Mouse (Mus musculus) bone marrow macrophage, adult 2 months (primary cell): ENCODE measurements around the gene Tfpi.

Experiments
- CTCF ChIP-seq: IDR thresholded peaks from 2 replicates; pipeline ENCODE4 v1.5.1; 2012; ENCODE audit warnings: low read depth, mild to moderate bottlenecking, low read length, moderate library complexity
- POLR2A ChIP-seq: IDR thresholded peaks from 2 replicates; pipeline ENCODE4 v1.6.1; 2012; ENCODE audit warnings: mild to moderate bottlenecking, low read depth, low read length, borderline replicate concordance

DNA sequence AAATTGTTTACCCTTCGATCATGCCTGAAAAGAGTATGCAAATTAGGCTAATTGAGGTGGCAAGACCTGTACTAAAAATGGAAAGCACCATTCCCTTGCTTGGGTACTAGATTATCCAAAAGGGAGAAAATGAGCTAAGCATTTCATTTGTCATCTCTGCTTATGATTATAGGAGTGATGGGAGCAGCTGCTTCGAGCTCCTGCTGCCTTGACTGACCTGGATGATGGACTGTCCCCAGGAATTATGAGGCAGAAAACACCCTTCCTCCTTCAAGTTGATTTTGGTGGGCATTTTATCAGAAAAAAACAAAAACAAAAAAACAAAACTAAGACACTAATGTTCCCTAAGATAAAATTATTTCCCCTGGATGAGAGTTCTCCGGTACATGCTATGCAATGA, 18.5 kb upstream of the Tfpi start:
- no peak for TF ChIP-seq CTCF
- no peak for TF ChIP-seq POLR2A
